ENCODE assay signal across 17 mouse cellular contexts in genomic region chr9:15741931-15742330, GRCm38 (mm10). TPM values are rescaled to one million over a fixed set of nuclear protein-coding genes. Genes with fewer than 3 reads are reported as not detected.
DNase-seq lines count a peak whose midpoint lies in the region; ATAC-seq and TF ChIP-seq lines count a peak whose summit lies in the region.
"Had no signal": no experiment of that assay in that cellular context is flagged by ENCODE, and none has a peak within 500 bp of the region (broad histone marks: within the 10 kb centered on the region; RNA-seq: fewer than 3 reads in every experiment).

No protein-coding gene starts in this region.

- no peak overlapping the region for H3K4me2 ChIP-seq in forebrain, postnatal 0 days (ENCODE audit: low read depth)
- H3K4me2 ChIP-seq in forebrain, embryonic 11.5 days (ENCODE audit: low read depth, low read length, severe bottlenecking) = no peak overlapping the region
- H3K4me2 ChIP-seq in hindbrain, embryonic 14.5 days (replicated peaks) = no peak overlapping the region
- H3K4me2 ChIP-seq in neural tube, embryonic 11.5 days (ENCODE audit: low read depth) = no peak overlapping the region
- H3K4me2 ChIP-seq: heart, embryonic 13.5 days; intestine, embryonic 15.5 days had no signal

- TF ChIP-seq CTCF in forebrain, postnatal 0 days (IDR thresholded peaks at IDR 0.05; ENCODE audit: low read depth) = no peak

- H3K36me3 ChIP-seq in forebrain, postnatal 0 days (ENCODE audit: insufficient read depth) = peaks cover 30% of the 10 kb centered on the region
- no peaks in the 10 kb centered on the region for H3K36me3 ChIP-seq in forebrain, embryonic 11.5 days (ENCODE audit: control insufficient read depth, insufficient read depth, low read length)
- H3K36me3 ChIP-seq in hindbrain, embryonic 14.5 days (replicated peaks; ENCODE audit: control insufficient read depth, insufficient read depth) = peaks cover 22% of the 10 kb centered on the region
- H3K36me3 ChIP-seq in hindbrain, embryonic 10.5 days = peaks cover 31% of the 10 kb centered on the region
- peaks cover 5% of the 10 kb centered on the region for H3K36me3 ChIP-seq in neural tube, embryonic 11.5 days (ENCODE audit: control insufficient read depth, insufficient read depth, low read length)
- H3K36me3 ChIP-seq: intestine, embryonic 15.5 days had no signal

- H3K4me3 ChIP-seq in forebrain, postnatal 0 days (ENCODE audit: low read depth, low read length) = no peak overlapping the region
- H3K4me3 ChIP-seq in forebrain, embryonic 11.5 days (ENCODE audit: low read depth, low read length) = no peak overlapping the region
- H3K4me3 ChIP-seq in hindbrain, embryonic 14.5 days (replicated peaks; ENCODE audit: low read length) = no peak overlapping the region
- no peak overlapping the region for H3K4me3 ChIP-seq in hindbrain, embryonic 10.5 days
- H3K4me3 ChIP-seq in neural tube, embryonic 11.5 days (ENCODE audit: low read depth, low read length) = no peak overlapping the region
- H3K4me3 ChIP-seq: embryonic facial prominence, embryonic 10.5 days; heart, embryonic 13.5 days; intestine, embryonic 15.5 days had no signal

- no peak for DNase-seq in forebrain, postnatal 0 days
- DNase-seq in forebrain, embryonic 11.5 days (ENCODE audit: low spot score) = no peak
- peak; percentile 26 for DNase-seq in hindbrain, embryonic 14.5 days (ENCODE audit: low spot score)
- DNase-seq in hindbrain, embryonic 10.5 days (ENCODE audit: low spot score) = no peak
- DNase-seq in neural tube, embryonic 11.5 days (ENCODE audit: low spot score) = no peak
- no peak for DNase-seq in neural tube, embryonic 10.5 days (ENCODE audit: extremely low spot score, low spot score)
- DNase-seq in urinary bladder, postnatal 4 days (ENCODE audit: low spot score in 2 of 2) = no peak
- DNase-seq: adrenal gland, adult 2 months; adrenal gland, postnatal 25 days; cerebellum, adult 2 months; cerebellum, postnatal 10 days; gastrocnemius, postnatal 14 days; heart, postnatal 36 days; kidney, adult 18-20 months had no signal

- H3K27me3 ChIP-seq in forebrain, postnatal 0 days (ENCODE audit: insufficient read depth, low read length) = no peaks in the 10 kb centered on the region
- H3K27me3 ChIP-seq in forebrain, embryonic 11.5 days (ENCODE audit: control insufficient read depth, insufficient read depth, low read length) = no peaks in the 10 kb centered on the region
- no peaks in the 10 kb centered on the region for H3K27me3 ChIP-seq in hindbrain, embryonic 14.5 days (ENCODE audit: control insufficient read depth, insufficient read depth, low read length)
- peaks cover 13% of the 10 kb centered on the region; the same call in 1 of the 2 replicates for H3K27me3 ChIP-seq in hindbrain, embryonic 10.5 days (ENCODE audit: insufficient read depth, poor library complexity, severe bottlenecking)
- H3K27me3 ChIP-seq in neural tube, embryonic 11.5 days (ENCODE audit: control insufficient read depth, insufficient read depth, low read length) = no peaks in the 10 kb centered on the region
- H3K27me3 ChIP-seq: heart, embryonic 13.5 days; intestine, embryonic 15.5 days had no signal

- ATAC-seq in forebrain, postnatal 0 days = peak; percentile 74
- no peak for ATAC-seq in forebrain, embryonic 11.5 days (replicated peaks; ENCODE audit: low FRiP score)
- ATAC-seq in hindbrain, embryonic 14.5 days (ENCODE audit: low FRiP score) = no peak
- ATAC-seq in neural tube, embryonic 11.5 days (ENCODE audit: insufficient read depth, low FRiP score, low TSS enrichment) = peak; percentile 52; the same call in 1 of the 2 replicates
- ATAC-seq: intestine, embryonic 15.5 days had no signal

- H3K27ac ChIP-seq in forebrain, postnatal 0 days (ENCODE audit: low read depth, low read length) = no peak overlapping the region
- H3K27ac ChIP-seq in forebrain, embryonic 11.5 days (ENCODE audit: low read depth, low read length) = no peak overlapping the region
- H3K27ac ChIP-seq in hindbrain, embryonic 14.5 days = no peak overlapping the region
- H3K27ac ChIP-seq in hindbrain, embryonic 10.5 days = no peak overlapping the region
- no peak overlapping the region for H3K27ac ChIP-seq in neural tube, embryonic 11.5 days (ENCODE audit: low read depth, low read length)
- H3K27ac ChIP-seq: embryonic facial prominence, embryonic 10.5 days; heart, embryonic 13.5 days; intestine, embryonic 15.5 days had no signal

- WGBS in forebrain, postnatal 0 days = 43% methylated on average over 6 of the region's 6 CpGs
- 75% methylated on average over 6 of the region's 6 CpGs for WGBS in forebrain, embryonic 11.5 days
- WGBS in hindbrain, embryonic 14.5 days = 49% methylated on average over 6 of the region's 6 CpGs
- 73% methylated on average over 6 of the region's 6 CpGs for WGBS in hindbrain, embryonic 10.5 days
- 58% methylated on average over 6 of the region's 6 CpGs for WGBS in neural tube, embryonic 11.5 days

- H3K4me1 ChIP-seq in forebrain, postnatal 0 days (ENCODE audit: insufficient read depth) = no peaks in the 10 kb centered on the region
- H3K4me1 ChIP-seq in forebrain, embryonic 11.5 days (replicated peaks; ENCODE audit: control insufficient read depth, insufficient read depth, low read length) = peaks cover 4% of the 10 kb centered on the region; the same call in 1 of the 2 replicates
- no peaks in the 10 kb centered on the region for H3K4me1 ChIP-seq in hindbrain, embryonic 14.5 days (replicated peaks; ENCODE audit: control insufficient read depth, insufficient read depth, low read length)
- H3K4me1 ChIP-seq in hindbrain, embryonic 10.5 days (replicated peaks) = peaks cover 13% of the 10 kb centered on the region
- H3K4me1 ChIP-seq in neural tube, embryonic 11.5 days (ENCODE audit: control insufficient read depth, insufficient read depth, low read length) = 0 out of 2 replicates have a peak, but pooled peaks cover 4% of the 10 kb centered on the region
- H3K4me1 ChIP-seq: intestine, embryonic 15.5 days had no signal

- H3K9ac ChIP-seq in forebrain, postnatal 0 days = no peak overlapping the region
- H3K9ac ChIP-seq in forebrain, embryonic 11.5 days (ENCODE audit: low read length) = no peak overlapping the region
- no peak overlapping the region for H3K9ac ChIP-seq in hindbrain, embryonic 14.5 days
- no peak overlapping the region for H3K9ac ChIP-seq in neural tube, embryonic 11.5 days (ENCODE audit: low read length)
- H3K9ac ChIP-seq: heart, embryonic 13.5 days; intestine, embryonic 15.5 days had no signal

- H3K9me3 ChIP-seq in forebrain, postnatal 0 days (ENCODE audit: low read length) = no peaks in the 10 kb centered on the region
- no peaks in the 10 kb centered on the region for H3K9me3 ChIP-seq in forebrain, embryonic 11.5 days (ENCODE audit: control insufficient read depth, low read length)
- H3K9me3 ChIP-seq in hindbrain, embryonic 14.5 days (ENCODE audit: control insufficient read depth, low read length) = no peaks in the 10 kb centered on the region
- peaks cover 6% of the 10 kb centered on the region for H3K9me3 ChIP-seq in hindbrain, embryonic 10.5 days
- H3K9me3 ChIP-seq in neural tube, embryonic 11.5 days (ENCODE audit: control insufficient read depth, low read length) = no peaks in the 10 kb centered on the region
- H3K9me3 ChIP-seq: embryonic facial prominence, embryonic 10.5 days; heart, embryonic 13.5 days; intestine, embryonic 15.5 days had no signal

RNA-seq across cellular contexts. Expression of gene Slc36a4, which starts 32.4 kb away (rescaled TPM):
- total RNA-seq in forebrain, postnatal 0 days (2014; rRNA removed) = 40.0 and 56.9 TPM in 2 replicates
- polyA plus RNA-seq in forebrain, postnatal 0 days (2015; fragmentation: Nextera tagmentation; extraction: Ambion mirVana) = 18.6 and 28.1 TPM in 2 replicates
- 17.8 TPM in 2 replicates for polyA plus RNA-seq in forebrain, embryonic 11.5 days (2014; fragmentation: Nextera tagmentation; extraction: Ambion mirVana)
- polyA plus RNA-seq in hindbrain, embryonic 14.5 days (2014; fragmentation: Nextera tagmentation; extraction: Ambion mirVana) = 41.1 and 48.1 TPM in 2 replicates
- polyA plus RNA-seq in hindbrain, embryonic 10.5 days (2016; fragmentation: Nextera tagmentation; extraction: Ambion mirVana) = 11.3 and 12.4 TPM in 2 replicates
- 21.7 and 23.6 TPM in 2 replicates for polyA plus RNA-seq in neural tube, embryonic 11.5 days (2014; fragmentation: Nextera tagmentation; extraction: Ambion mirVana)

Comparison
In these comparisons a context has a peak if more than half of its experiments do, and no peak if none do; other contexts are left out.
1. ATAC-seq: peak in forebrain, postnatal 0 days (single experiment) and neural tube, embryonic 11.5 days (single experiment); none in forebrain, embryonic 11.5 days (single experiment) and hindbrain, embryonic 14.5 days (single experiment).